Mouse (Mus musculus) CH12.LX (cell line): ENCODE measurements around the gene Ghr. TPM values are rescaled to one million over a fixed set of nuclear protein-coding genes. Genes with fewer than 3 reads are reported as not detected.

Experiments used
- DNase-seq: peaks from one replicate; pipeline ENCODE4 v3.0.0-alpha.2; 2013; ENCODE audit errors: extremely low read depth
- H3K27ac ChIP-seq: 2 replicates; pipeline ENCODE4 v1.5.1; 2012; ENCODE audit warnings: low read depth, mild to moderate bottlenecking, control low read depth, moderate library complexity; ENCODE audit not compliant: insufficient read depth
- H3K27me3 ChIP-seq: replicated peaks from 2 replicates; pipeline ENCODE3; 2012; ENCODE audit warnings: inconsistent platforms
- H3K36me3 ChIP-seq, 2 experiments: replicated peaks in 1 of 2; 2 replicates each; pipeline versions ENCODE3 to v1.6.1; 2012; ENCODE audit warnings: inconsistent platforms in 1 of 2, low read length in 1 of 2, mild to moderate bottlenecking in 1 of 2, mixed read lengths in 1 of 2, moderate library complexity in 1 of 2; ENCODE audit not compliant: control insufficient read depth in 1 of 2, insufficient read depth in 1 of 2
- H3K4me1 ChIP-seq, 2 experiments: 2 replicates each; pipeline ENCODE4 v1.6.1; 2012; ENCODE audit warnings: inconsistent platforms in 1 of 2, moderate library complexity in 1 of 2; ENCODE audit not compliant: insufficient read depth in 2 of 2, control insufficient read depth in 1 of 2
- H3K4me2 ChIP-seq: 2 replicates; pipeline ENCODE4 v1.6.1; 2012; ENCODE audit warnings: low read depth, mild to moderate bottlenecking, control low read depth; ENCODE audit not compliant: poor library complexity, insufficient read depth, severe bottlenecking
- H3K4me3 ChIP-seq, 3 experiments: fragments of 150-350 bp in 1 of 3; sonication (generic) in 1 of 3; replicated peaks in 1 of 3; 2 replicates each; pipeline versions ENCODE3 to v1.5.1; 2011 to 2012; ENCODE audit warnings: low read depth in 2 of 3, low read length in 2 of 3, mild to moderate bottlenecking in 2 of 3, moderate library complexity in 2 of 3, control low read depth in 1 of 3, improper control_type of control experiment in 1 of 3, inconsistent platforms in 1 of 3, mixed read lengths in 1 of 3; ENCODE audit not compliant: poor library complexity in 1 of 3
- H3K79me2 ChIP-seq: replicated peaks from 2 replicates; pipeline ENCODE4 v1.6.1; 2012; ENCODE audit warnings: mild to moderate bottlenecking, moderate library complexity; ENCODE audit not compliant: control insufficient read depth, poor library complexity, insufficient read depth, severe bottlenecking; ENCODE audit errors: extremely low read depth
- H3K9ac ChIP-seq: 2 replicates; pipeline ENCODE4 v1.6.1; 2012; ENCODE audit warnings: low read depth, mild to moderate bottlenecking, control low read depth, moderate library complexity; ENCODE audit not compliant: insufficient read depth
- H3K9me3 ChIP-seq: replicated peaks from 2 replicates; pipeline ENCODE3; 2012; ENCODE audit warnings: low read length, inconsistent platforms, mixed read lengths
- CHD1 ChIP-seq: IDR thresholded peaks from 2 replicates; pipeline ENCODE4 v1.6.1; 2012; ENCODE audit warnings: low read depth, low read length, improper control_type of control experiment, inconsistent platforms
- CTCF ChIP-seq, 2 experiments: IDR thresholded peaks in 1 of 2; conservative IDR thresholded peaks in 1 of 2; 2 replicates each; pipeline ENCODE4 v1.5.1; 2011 to 2012; ENCODE audit warnings: low read depth in 2 of 2, low read length in 2 of 2, improper control_type of control experiment in 1 of 2, inconsistent platforms in 1 of 2, mild to moderate bottlenecking in 1 of 2, moderate library complexity in 1 of 2
- ETS1 ChIP-seq: conservative IDR thresholded peaks from 2 replicates; pipeline ENCODE4 v1.6.1; 2012; ENCODE audit warnings: low read depth, mild to moderate bottlenecking, inconsistent platforms, low read length, improper control_type of control experiment, moderate library complexity
- GABPA ChIP-seq: IDR thresholded peaks from 2 replicates; pipeline ENCODE4 v1.6.1; 2012; ENCODE audit warnings: low read depth, low read length, improper control_type of control experiment, inconsistent platforms; ENCODE audit not compliant: insufficient replicate concordance
- HCFC1 ChIP-seq: IDR thresholded peaks from 2 replicates; pipeline ENCODE4 v1.6.1; 2012; ENCODE audit warnings: low read depth, mild to moderate bottlenecking, inconsistent platforms, low read length, improper control_type of control experiment
- IRF4 ChIP-seq: IDR thresholded peaks from 2 replicates; pipeline ENCODE4 v1.6.1; 2014; ENCODE audit warnings: low read depth, mild to moderate bottlenecking, inconsistent platforms, low read length, improper control_type of control experiment
- JUN ChIP-seq: IDR thresholded peaks from 2 replicates; pipeline ENCODE4 v1.6.1; 2011; ENCODE audit warnings: low read depth, mild to moderate bottlenecking, low read length, improper control_type of control experiment, moderate library complexity; ENCODE audit not compliant: insufficient read depth
- KAT2A ChIP-seq: IDR thresholded peaks from 2 replicates; pipeline ENCODE4 v1.6.1; 2012; ENCODE audit warnings: low read length, improper control_type of control experiment, inconsistent platforms; ENCODE audit not compliant: insufficient replicate concordance
- MAX ChIP-seq: IDR thresholded peaks from 2 replicates; pipeline ENCODE4 v1.6.1; 2011; ENCODE audit warnings: low read length, improper control_type of control experiment
- MXI1 ChIP-seq: IDR thresholded peaks from 2 replicates; pipeline ENCODE4 v1.6.1; 2011; ENCODE audit warnings: mild to moderate bottlenecking, low read depth, low read length, improper control_type of control experiment
- MYC ChIP-seq: IDR thresholded peaks from 2 replicates; pipeline ENCODE4 v1.6.1; 2011; ENCODE audit warnings: low read depth, mild to moderate bottlenecking, improper control_type of control experiment, low read length
- PAX5 ChIP-seq: IDR thresholded peaks from 2 replicates; pipeline ENCODE4 v1.6.1; 2012; ENCODE audit warnings: low read length, inconsistent platforms, mixed read lengths
- SIN3A ChIP-seq: IDR thresholded peaks from 2 replicates; pipeline ENCODE4 v1.6.1; 2012; ENCODE audit warnings: low read length, improper control_type of control experiment, inconsistent platforms
- TBP ChIP-seq: conservative IDR thresholded peaks from 2 replicates; pipeline ENCODE4 v1.6.1; 2011; ENCODE audit warnings: low read depth, low read length, improper control_type of control experiment
- TCF12 ChIP-seq: IDR thresholded peaks from 2 replicates; pipeline ENCODE4 v1.6.1; 2014; ENCODE audit warnings: low read depth, mild to moderate bottlenecking, inconsistent platforms, low read length, improper control_type of control experiment
- USF2 ChIP-seq: conservative IDR thresholded peaks from 2 replicates; pipeline ENCODE4 v1.6.1; 2011; ENCODE audit warnings: low read depth, low read length, improper control_type of control experiment
- ZC3H11A ChIP-seq: IDR thresholded peaks from 2 replicates; pipeline ENCODE4 v1.6.1; 2012; ENCODE audit warnings: low read depth, mild to moderate bottlenecking, inconsistent platforms, low read length, improper control_type of control experiment
- ZKSCAN1 ChIP-seq: IDR thresholded peaks from 2 replicates; pipeline ENCODE4 v1.6.1; 2012; ENCODE audit warnings: low read depth, inconsistent platforms, low read length, improper control_type of control experiment, borderline replicate concordance
- ZNF384 ChIP-seq: IDR thresholded peaks from 2 replicates; pipeline ENCODE4 v1.6.1; 2012; ENCODE audit warnings: low read depth, low read length, improper control_type of control experiment, inconsistent platforms
- dilution Hi-C: fragments of 300-500 bp; cut with MboI; formaldehyde crosslinking; loops from 2 replicates; pipeline ENCODE4 v1.14.3; 2020; ENCODE audit warnings: low sequenced_read_pairs; ENCODE audit not compliant: extremely low pct_unique_long_range_greater_than_20kb, extremely low pct_ligation_motif_present
- in situ Hi-C: fragments of 300-500 bp; cut with MboI; formaldehyde crosslinking; loops from 3 replicates; pipeline ENCODE4 v1.14.3; 2019; ENCODE audit warnings: low sequenced_read_pairs, low pct_ligation_motif_present, low pct_unique_long_range_greater_than_20kb, mixed read lengths
- polyA plus RNA-seq: library from polyadenylated mRNA; unstranded; fragments of >175 nt; gene quantifications from 2 replicates; pipeline ENCODE4 v1.2.1, GENCODE M21; 2012; ENCODE audit warnings: low read depth; ENCODE audit not compliant: insufficient read length
- total RNA-seq, 2 experiments: library from RNA; depleted of rRNA; stranded (reverse); fragments of 300-350 nt in 1 of 2; fragments of >200 nt in 1 of 2; gene quantifications; 2 replicates each; pipeline ENCODE4 v1.2.3; 2012 to 2014

Ghr gene
- total and polyA plus RNA-seq, 3 experiments = 0.42 to 1.7 (median 0.89) TPM

- no peaks in the 10 kb centered on the region for H3K9me3 ChIP-seq
- H3K27ac ChIP-seq = no peak overlapping the region
- in situ Hi-C loops = no loop called here
- no peaks in the 10 kb centered on the region for H3K27me3 ChIP-seq
- no peaks in the 10 kb centered on the region for H3K79me2 ChIP-seq
- DNase-seq = no peak
- H3K4me2 ChIP-seq = no peak overlapping the region
- no peak overlapping the region for H3K4me3 ChIP-seq
- no peaks in the 10 kb centered on the region for H3K36me3 ChIP-seq
- H3K4me1 ChIP-seq = peaks cover 0 to 25% of the 10 kb centered on the region in 2 experiments; a peak in 2 of 4 replicates
- dilution Hi-C loops = no loop called here
- no peak for TF ChIP-seq JUN
- no peak for TF ChIP-seq MAX
- TF ChIP-seq KAT2A = no peak
- no peak for TF ChIP-seq ZKSCAN1
- TF ChIP-seq ETS1 = no peak
- no peak for TF ChIP-seq CHD1
- TF ChIP-seq HCFC1 = no peak
- TF ChIP-seq ZNF384 = no peak
- TF ChIP-seq CTCF (conservative IDR thresholded peaks at IDR 0.05 in 1 of 2, IDR thresholded peaks at IDR 0.05 in 1 of 2; ENCODE audit: low read depth in 2 of 2, low read length in 2 of 2) = no peak
- TF ChIP-seq, all 38 proteins: peak for 0
- no peak overlapping the region for H3K9ac ChIP-seq
Observed at GRCm38 (mm10) chr15:3344555-3344954, 238.7 kb downstream of the Ghr start.

GRCm38 (mm10) chr15:3341806-3342582 lies 241.3 kb downstream of the Ghr start:
- H3K9ac ChIP-seq = no peak overlapping the region
- H3K27me3 ChIP-seq = no peaks in the 10 kb centered on the region
- no peaks in the 10 kb centered on the region for H3K36me3 ChIP-seq
- DNase-seq = no peak
- H3K79me2 ChIP-seq = no peaks in the 10 kb centered on the region
- no peak overlapping the region for H3K27ac ChIP-seq
- dilution Hi-C loops = no loop called here
- H3K4me2 ChIP-seq = no peak overlapping the region
- H3K9me3 ChIP-seq = no peaks in the 10 kb centered on the region
- in situ Hi-C loops = no loop called here
- H3K4me3 ChIP-seq = no peak overlapping the region
- TF ChIP-seq USF2 (no peak), MXI1 (no peak), ZC3H11A (no peak), TCF12 (no peak), GABPA (no peak), TBP (no peak), PAX5 (no peak), MYC (no peak), SIN3A (no peak), ETS1 (no peak), IRF4 (no peak)
- TF ChIP-seq, all 38 proteins: peak for 0
- H3K4me1 ChIP-seq = peaks cover 0 to 25% of the 10 kb centered on the region in 2 experiments; a peak in 2 of 4 replicates
